Mouse (Mus musculus): Measurements from ENCODE around the gene Hist1h2be.
"Not testable (repeated sequence)": the region's sequence is repeated elsewhere in the genome, so short reads cannot be mapped to it uniquely, and the experiment has no call there.

GRCm38 (mm10) chr13:23539821-23540220, 81.1 kb downstream of the Hist1h2be start:
- not testable (repeated sequence) for TF ChIP-seq CTCF (IDR thresholded peaks at IDR 0.05; ENCODE audit: extremely low read depth, insufficient read depth, insufficient read length, insufficient replicate concordance); POLR2A (IDR thresholded peaks at IDR 0.05; ENCODE audit: low read depth, low read length)

All from spleen, adult 2 months (tissue).